Mouse (Mus musculus): ENCODE data around the gene 1500009C09Rik. TPM values are rescaled to one million over a fixed set of nuclear protein-coding genes. Genes with fewer than 3 reads are reported as not detected.

The 1500009C09Rik gene
- not detected in 2 replicates for polyA plus RNA-seq (2012; ENCODE audit: low replicate concordance)

DNA sequence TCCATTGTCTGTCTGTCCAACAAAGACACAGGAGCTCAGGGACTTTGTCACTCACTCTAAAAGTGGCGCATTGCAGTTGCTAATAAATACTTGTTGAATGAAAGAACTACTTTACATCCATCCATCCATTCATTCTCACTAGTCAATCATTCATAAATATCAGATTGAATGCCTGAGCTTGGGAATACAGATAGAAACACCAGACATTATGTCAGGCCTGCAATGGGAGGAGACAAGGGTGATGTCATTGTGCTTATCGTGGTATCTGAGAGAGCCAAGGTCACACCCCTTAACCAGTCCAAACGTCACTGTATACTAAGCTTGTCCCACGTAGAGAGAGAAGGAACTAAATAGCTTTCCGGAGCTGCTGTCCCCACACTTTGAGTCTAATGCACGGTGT, at the start of gene 1500009C09Rik:
1500009C09Rik (plus strand) TSS at position 301 of the 400 bp plus-strand sequence.

DNA sequence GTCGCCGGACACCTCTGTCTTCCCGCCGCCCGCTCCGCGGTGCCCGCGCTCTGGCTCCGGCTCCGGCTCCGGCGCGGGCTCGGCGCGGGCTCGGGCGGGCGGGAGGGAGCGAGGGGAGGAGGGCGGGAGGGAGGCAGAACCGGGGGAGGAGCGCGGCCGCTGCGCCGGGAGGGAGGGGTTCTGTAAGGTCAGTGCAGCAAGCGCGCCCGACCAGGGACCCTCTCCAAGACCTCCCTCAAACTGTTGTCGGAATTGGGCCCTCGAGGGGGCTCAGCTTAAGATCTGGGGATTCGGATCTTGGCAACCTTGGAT, 39.5 kb upstream of the 1500009C09Rik start, which contains the start of gene Shisa8:
Shisa8 (minus strand) TSS at position 64 of the 312 bp plus-strand sequence.

DNA sequence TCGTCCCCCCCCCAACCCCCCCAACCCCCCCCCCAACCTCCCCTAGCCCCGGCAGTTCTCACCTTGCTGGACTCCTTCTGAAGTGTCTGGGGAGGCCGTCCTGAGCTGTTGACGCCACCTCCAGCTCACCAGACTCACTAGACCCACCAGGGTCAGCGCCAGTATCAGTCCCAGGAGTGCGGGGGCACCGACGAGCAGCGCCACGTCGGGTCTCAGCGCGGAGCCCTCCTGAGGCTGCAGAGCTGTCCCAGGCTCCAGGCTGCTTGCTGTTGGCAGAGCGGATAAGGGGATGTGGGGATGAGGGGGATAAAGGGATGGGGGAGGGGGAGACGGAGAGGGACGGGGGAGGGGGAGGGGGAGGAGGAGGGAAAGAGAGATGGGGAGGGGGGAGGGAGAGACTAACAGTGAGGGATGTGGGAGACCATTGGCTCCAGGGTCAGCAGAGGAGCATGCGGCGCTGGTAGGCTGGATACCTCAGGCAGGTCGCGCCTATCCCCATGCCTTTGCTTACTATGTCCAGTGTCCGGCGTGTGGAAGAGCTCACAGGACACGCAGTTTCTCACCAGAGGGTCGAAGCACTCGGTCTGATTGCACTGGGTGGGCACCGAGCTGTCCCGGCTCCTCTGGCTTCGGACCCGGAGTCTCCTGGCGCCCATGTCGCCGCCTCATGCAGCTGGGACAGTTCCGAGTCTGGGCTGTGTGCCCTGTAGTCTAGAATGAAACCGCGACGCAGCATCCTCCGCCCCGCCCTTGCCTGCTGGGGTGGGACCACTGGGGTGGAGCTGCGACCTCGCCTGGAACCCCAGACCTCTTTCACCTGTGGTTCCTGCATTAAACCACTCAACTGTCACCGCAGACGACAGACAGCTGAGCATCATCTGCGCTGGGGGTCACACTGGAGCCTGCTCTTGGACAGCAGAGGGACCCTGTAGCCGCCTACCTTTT, 28.3 kb upstream of the 1500009C09Rik start, which contains the start of gene Tnfrsf13c:
Tnfrsf13c (minus strand) TSS at position 713 of the 945 bp plus-strand sequence.

DNA sequence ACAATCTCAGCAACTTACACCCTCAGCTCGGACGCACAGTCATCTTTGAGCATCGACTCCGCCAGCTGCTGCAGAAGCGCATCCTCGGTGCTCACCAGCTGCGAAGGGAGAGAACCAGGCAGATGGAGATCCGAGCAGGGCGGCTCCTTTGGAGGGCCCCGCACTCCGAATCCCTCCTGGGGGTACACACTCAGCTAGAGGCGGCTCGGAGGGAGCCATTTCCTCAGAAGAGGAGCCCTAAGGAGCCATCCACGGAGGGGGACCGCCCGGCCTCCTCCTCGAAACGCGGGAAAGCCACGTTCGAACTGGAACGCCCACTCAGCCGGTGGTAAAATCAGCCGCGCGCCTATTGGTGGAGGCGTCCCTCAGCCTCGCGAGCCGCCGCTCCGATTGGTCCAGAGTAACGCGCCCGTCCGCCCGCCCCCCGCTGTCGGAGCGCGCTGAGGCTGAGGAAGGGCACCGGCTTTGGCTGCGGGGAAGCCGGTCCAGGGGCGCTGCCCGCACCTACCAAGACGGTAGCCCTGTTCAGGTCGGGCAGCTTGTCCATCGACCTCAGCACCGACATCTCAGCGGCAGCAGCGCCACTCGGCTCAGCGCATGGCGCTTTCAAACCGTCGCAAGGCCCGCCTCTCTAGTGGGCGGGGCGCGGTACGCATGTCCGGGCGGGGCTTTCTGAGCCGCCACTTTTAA, 7.9 kb upstream of the 1500009C09Rik start, which contains the start of gene Cenpm:
Cenpm (minus strand) TSS at position 634 of the 690 bp plus-strand sequence.

DNA sequence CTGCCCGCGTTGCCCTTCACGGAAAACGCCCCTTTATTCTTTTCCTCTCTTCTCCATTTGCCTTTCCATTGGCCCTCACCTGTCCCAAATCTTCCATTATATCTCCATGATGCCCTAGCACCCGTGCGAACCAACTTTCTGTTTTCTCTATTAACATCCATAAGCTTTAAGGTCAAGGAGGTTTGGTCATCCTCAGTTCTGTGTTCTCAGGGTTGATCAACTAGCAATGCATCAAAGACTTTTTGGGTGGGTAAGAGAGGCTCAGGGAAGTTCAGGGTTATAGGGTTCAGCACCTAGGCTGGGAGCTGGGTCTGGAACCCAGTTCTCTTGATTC, 22.4 kb downstream of the 1500009C09Rik start, which contains the start of gene Sept3:
Sept3 (plus strand) TSS at position 301 of the 334 bp plus-strand sequence.

DNA sequence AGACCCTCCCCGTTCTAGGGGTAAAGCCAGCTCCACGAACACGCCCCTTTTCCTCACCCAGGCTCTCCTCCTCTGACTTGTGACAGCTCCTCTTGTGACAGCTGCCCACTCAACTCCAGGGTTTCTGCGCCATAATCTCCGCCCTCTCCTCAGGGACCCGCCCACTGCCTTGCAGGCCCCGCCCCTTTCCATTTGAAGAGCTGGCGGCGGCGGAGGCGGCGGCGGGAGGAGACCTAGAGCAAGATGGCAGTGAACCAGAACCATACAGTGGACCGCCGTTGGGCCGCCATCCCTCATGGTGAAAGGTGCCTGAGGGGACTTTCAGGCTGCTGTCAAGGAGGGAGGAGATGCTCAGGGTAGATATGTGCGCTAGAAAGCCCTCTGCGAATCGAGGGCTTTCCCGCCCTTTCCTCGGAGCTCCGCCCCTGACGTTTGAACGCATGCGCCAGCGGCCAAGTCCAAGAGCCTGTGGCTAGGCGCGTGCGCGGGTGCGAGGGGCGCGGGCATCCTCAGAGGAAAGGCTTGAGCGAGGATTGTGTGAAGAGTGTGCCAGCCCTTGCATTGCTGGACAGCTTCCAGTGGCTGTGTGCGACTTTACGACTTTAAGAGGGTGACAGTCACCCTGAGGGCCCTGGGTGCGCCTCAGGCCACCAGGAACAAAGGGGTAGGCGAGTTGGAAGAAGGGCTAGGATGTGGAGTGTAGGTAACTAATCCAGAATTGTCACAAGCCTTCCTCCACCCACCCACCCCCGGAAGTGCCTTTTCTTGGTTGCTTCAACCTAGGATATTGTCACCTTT, 46.8 kb downstream of the 1500009C09Rik start, which contains the start of gene Wbp2nl:
Wbp2nl (plus strand) TSS at position 191 of the 798 bp plus-strand sequence.

Other genes starting within 250 kb of the 1500009C09Rik start
- gene Desi1, start 218.5 kb upstream of the 1500009C09Rik start, polyA plus RNA-seq (2012; ENCODE audit: low replicate concordance) = 67.1 and 216 TPM in 2 replicates
- 6.4 and 229 TPM in 2 replicates for gene Snu13, start 204.8 kb upstream of the 1500009C09Rik start, polyA plus RNA-seq (2012; ENCODE audit: low replicate concordance)
- not detected in 2 replicates for gene 4930407I10Rik, start 193.2 kb upstream of the 1500009C09Rik start, polyA plus RNA-seq (2012; ENCODE audit: low replicate concordance)
- gene Mei1, start 182.4 kb upstream of the 1500009C09Rik start, polyA plus RNA-seq (2012; ENCODE audit: low replicate concordance) = not detected in 2 replicates
- 3.6 and 19.0 TPM in 2 replicates for gene Ccdc134, start 124.5 kb upstream of the 1500009C09Rik start, polyA plus RNA-seq (2012; ENCODE audit: low replicate concordance)
- 411 and 741 TPM in 2 replicates for gene Srebf2, start 105.2 kb upstream of the 1500009C09Rik start, polyA plus RNA-seq (2012; ENCODE audit: low replicate concordance)
- 3.5 and 9.3 TPM in 2 replicates for gene Shisa8, start 39.6 kb upstream of the 1500009C09Rik start, polyA plus RNA-seq (2012; ENCODE audit: low replicate concordance)
- 51.6 and 117 TPM in 2 replicates for gene Tnfrsf13c, start 28.0 kb upstream of the 1500009C09Rik start, polyA plus RNA-seq (2012; ENCODE audit: low replicate concordance)
- gene Cenpm, start 7.6 kb upstream of the 1500009C09Rik start, polyA plus RNA-seq (2012; ENCODE audit: low replicate concordance) = 74.9 and 105 TPM in 2 replicates
- 0.73 and 1.1 TPM in 2 replicates for gene Sept3, start 22.5 kb downstream of the 1500009C09Rik start, polyA plus RNA-seq (2012; ENCODE audit: low replicate concordance)
- not detected in 2 replicates for gene Wbp2nl, start 46.6 kb downstream of the 1500009C09Rik start, polyA plus RNA-seq (2012; ENCODE audit: low replicate concordance)
- 38.6 and 88.5 TPM in 2 replicates for gene Naga, start 86.5 kb downstream of the 1500009C09Rik start, polyA plus RNA-seq (2012; ENCODE audit: low replicate concordance)
- 5.0 and 17.1 TPM in 2 replicates for gene Pheta2, start 86.5 kb downstream of the 1500009C09Rik start, polyA plus RNA-seq (2012; ENCODE audit: low replicate concordance)
- 58.2 and 75.0 TPM in 2 replicates for gene Smdt1, start 86.6 kb downstream of the 1500009C09Rik start, polyA plus RNA-seq (2012; ENCODE audit: low replicate concordance)
- gene Ndufa6, start 101.9 kb downstream of the 1500009C09Rik start, polyA plus RNA-seq (2012; ENCODE audit: low replicate concordance) = 95.3 and 124 TPM in 2 replicates
- gene Cyp2d22, start 127.9 kb downstream of the 1500009C09Rik start, polyA plus RNA-seq (2012; ENCODE audit: low replicate concordance) = 0.07 and 0.80 TPM in 2 replicates
- gene Cyp2d11, start 141.6 kb downstream of the 1500009C09Rik start, polyA plus RNA-seq (2012; ENCODE audit: low replicate concordance) = not detected in 2 replicates
- not detected in 2 replicates for gene Cyp2d10, start 154.8 kb downstream of the 1500009C09Rik start, polyA plus RNA-seq (2012; ENCODE audit: low replicate concordance)
- not detected in 2 replicates for gene Cyp2d9, start 181.0 kb downstream of the 1500009C09Rik start, polyA plus RNA-seq (2012; ENCODE audit: low replicate concordance)